Mouse (Mus musculus) heart, postnatal 0 days (tissue): ENCODE results near the gene Nav2. TPM values are rescaled to one million over a fixed set of nuclear protein-coding genes. Genes with fewer than 3 reads are reported as not detected.

Source experiments
- ATAC-seq: fragments of 200-750 bp; cut with Nextera tagmentation; 2 replicates; pipeline ENCODE4 v1.8.0; 2017; ENCODE audit warnings: low read depth, moderate number of reproducible peaks, moderate library complexity; ENCODE audit not compliant: insufficient read depth
- DNase-seq: peaks from one replicate; pipeline ENCODE4 v3.0.0-alpha.2; 2016; ENCODE audit warnings: low spot score
- H3K27ac ChIP-seq: fragments of 300-500 bp; sonication (generic); 2 replicates; pipeline ENCODE4 v1.5.1; 2014; ENCODE audit warnings: low read depth, mild to moderate bottlenecking
- H3K27me3 ChIP-seq: fragments of 300-500 bp; sonication (generic); 2 replicates; pipeline ENCODE4 v1.6.1; 2014; ENCODE audit warnings: low read length, mixed read lengths; ENCODE audit not compliant: control insufficient read depth, insufficient read depth
- H3K36me3 ChIP-seq: fragments of 300-500 bp; sonication (generic); replicated peaks from 2 replicates; pipeline ENCODE4 v1.6.1; 2014; ENCODE audit warnings: low read length, mixed read lengths; ENCODE audit not compliant: control insufficient read depth, insufficient read depth
- H3K4me1 ChIP-seq: fragments of 300-500 bp; sonication (generic); 2 replicates; pipeline ENCODE4 v1.6.1; 2014; ENCODE audit warnings: antibody characterized with exemption; ENCODE audit not compliant: control insufficient read depth, insufficient read depth
- H3K4me2 ChIP-seq: fragments of 300-500 bp; sonication (generic); 2 replicates; pipeline ENCODE4 v1.6.1; 2014; ENCODE audit warnings: low read depth, mild to moderate bottlenecking, low read length, moderate library complexity
- H3K4me3 ChIP-seq: fragments of 300-500 bp; sonication (generic); 2 replicates; pipeline ENCODE4 v1.5.1; 2014; ENCODE audit warnings: low read depth, low read length
- H3K9ac ChIP-seq: fragments of 300-500 bp; sonication (generic); replicated peaks from 2 replicates; pipeline ENCODE4 v1.6.1; 2014; ENCODE audit warnings: low read depth, low read length, mixed read lengths
- H3K9me3 ChIP-seq: fragments of 300-500 bp; sonication (generic); replicated peaks from 2 replicates; pipeline ENCODE4 v1.6.1; 2016; ENCODE audit warnings: low read length; ENCODE audit not compliant: control insufficient read depth
- CTCF ChIP-seq: IDR thresholded peaks from 2 replicates; pipeline ENCODE4 v1.5.1; 2016; ENCODE audit warnings: antibody characterized with exemption, control low read depth, low read depth
- EP300 ChIP-seq: IDR thresholded peaks from 2 replicates; pipeline ENCODE4 v1.6.1; 2016; ENCODE audit warnings: antibody characterized with exemption, low read depth
- WGBS: fragments of 180-500 bp; shearing (Covaris S2); extraction: QIAGEN DNeasy Blood & Tissue Kit; methylation state at CpG from one replicate; pipeline ENCODE4 v1.1.7; 2014; 5-methylcytosine and 5-hydroxymethylcytosine counted together
- polyA plus RNA-seq: library from polyadenylated mRNA; unstranded; fragments of >200 nt; fragmentation: Nextera tagmentation; extraction: Ambion mirVana; gene quantifications from 2 replicates; pipeline ENCODE4 v1.2.1, GENCODE M21; 2015
- total RNA-seq: library from RNA; depleted of rRNA; stranded (reverse); fragments of >200 nt; gene quantifications from 2 replicates; pipeline ENCODE4 v1.2.3, GENCODE M21; 2014; ENCODE audit warnings: low replicate concordance

The Nav2 gene
- total and polyA plus RNA-seq, 2 experiments from 2014 or later, result 22.8 to 77.9 TPM

- H3K9me3 ChIP-seq, result no peaks in the 10 kb centered on the region
- H3K36me3 ChIP-seq, result peaks cover 16% of the 10 kb centered on the region; the same call in 1 of the 2 replicates
These were observed 517.5 kb downstream of the Nav2 start for GRCm38 (mm10) chr7:49426060-49426459.

DNA sequence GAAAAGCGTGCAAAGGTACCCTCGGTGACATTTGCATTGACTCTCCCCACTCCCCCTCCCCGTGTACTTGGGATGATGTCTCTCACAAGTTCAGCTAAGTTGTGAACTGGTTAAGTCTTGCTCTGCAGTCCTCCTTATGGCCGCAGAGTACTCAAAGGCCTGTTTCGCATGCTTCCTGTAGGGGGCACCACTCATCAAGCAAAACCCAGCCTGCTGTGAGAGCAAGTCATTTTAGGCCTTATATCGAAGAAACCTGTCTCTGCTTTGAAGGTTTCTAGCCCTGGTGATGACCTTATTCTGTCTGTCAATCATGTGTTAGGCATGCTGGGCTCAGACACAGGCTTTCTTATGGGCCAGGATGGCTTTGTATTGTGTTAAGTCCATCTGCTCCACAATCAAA lies 519.3 kb downstream of the Nav2 start:
- Histone ChIP-seq H3K4me1 (no peaks in the 10 kb centered on the region), H3K4me3 (no peak overlapping the region), H3K9ac (no peak overlapping the region), H3K4me2 (no peak overlapping the region), H3K9me3 (no peaks in the 10 kb centered on the region), H3K27ac (no peak overlapping the region), H3K36me3 (0 out of 2 replicates have a peak, but pooled peaks cover 3% of the 10 kb centered on the region), H3K27me3 (no peaks in the 10 kb centered on the region)
- TF ChIP-seq CTCF (peak; percentile 52), EP300 (no peak)
- DNase-seq (no peak), ATAC-seq (no peak)
- 38% methylated on average over 6 of the region's 6 CpGs for WGBS

More at GRCm38 (mm10) chr7:49426060-49426459, 517.5 kb downstream of the Nav2 start:
- ATAC-seq (no peak), DNase-seq (no peak)
- 33% methylated on average over 4 of the region's 4 CpGs for WGBS
- TF ChIP-seq CTCF (peak; percentile 71), EP300 (no peak)
- no peak overlapping the region for H3K4me3 ChIP-seq
- no peak overlapping the region for H3K9ac ChIP-seq
- H3K27ac ChIP-seq, result no peak overlapping the region
- no peaks in the 10 kb centered on the region for H3K27me3 ChIP-seq
- no peaks in the 10 kb centered on the region for H3K4me1 ChIP-seq
- H3K4me2 ChIP-seq, result no peak overlapping the region

DNA sequence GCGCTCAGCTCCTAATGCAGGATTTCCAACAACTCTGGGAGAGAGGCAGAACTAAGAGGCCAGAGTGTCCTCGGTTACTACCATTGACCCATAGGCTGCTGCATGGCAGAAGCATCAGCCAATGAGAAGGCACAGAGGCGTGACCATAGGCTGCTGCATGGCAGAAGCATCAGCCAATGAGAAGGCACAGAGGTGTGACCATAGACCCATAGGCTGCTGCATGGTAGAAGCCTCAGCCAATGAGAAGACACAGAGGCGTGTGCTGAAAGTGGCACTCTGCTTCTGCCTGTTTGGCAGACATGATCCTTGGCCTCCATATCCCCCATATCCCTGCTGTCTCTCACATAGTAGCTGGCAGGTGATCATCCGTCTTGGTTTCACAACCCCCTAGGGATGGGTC lies 520.4 kb downstream of the Nav2 start:
- whole genome bisulfite sequencing, result 73% methylated on average over 5 of the region's 5 CpGs
- Histone ChIP-seq H3K27me3 (no peaks in the 10 kb centered on the region), H3K4me1 (no peaks in the 10 kb centered on the region), H3K9ac (no peak overlapping the region), H3K9me3 (no peaks in the 10 kb centered on the region), H3K4me3 (no peak overlapping the region), H3K27ac (no peak overlapping the region), H3K4me2 (no peak overlapping the region), H3K36me3 (no peaks in the 10 kb centered on the region)
- TF ChIP-seq EP300 (no peak), CTCF (no peak)
- DNase-seq (no peak), ATAC-seq (peak; percentile 62; the same call in 1 of the 2 replicates)

DNA sequence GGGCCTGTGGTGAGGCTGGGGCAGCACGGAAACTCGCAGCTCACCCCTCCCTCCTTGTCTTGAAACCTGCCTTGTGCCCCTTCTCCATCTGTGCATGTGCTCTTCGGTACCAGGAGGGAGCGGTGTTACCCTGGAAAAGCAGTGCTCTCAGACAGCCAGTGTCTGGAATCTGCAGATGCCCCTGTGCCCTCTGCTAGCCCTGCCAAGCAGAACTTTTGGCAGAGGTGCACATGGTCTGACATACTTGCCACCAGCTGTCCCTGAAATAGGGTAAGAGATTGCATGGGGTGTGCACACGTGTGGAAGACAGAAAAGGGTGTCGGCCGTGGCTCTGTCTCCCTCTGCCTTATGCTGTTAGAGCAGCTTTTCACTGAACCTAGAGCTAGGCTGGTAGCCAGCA lies 522.3 kb downstream of the Nav2 start:
- H3K9ac ChIP-seq, result no peak overlapping the region
- peak overlapping the region; percentile 40; the same call in 1 of the 2 replicates for H3K27ac ChIP-seq
- ATAC-seq, result peak; percentile 74
- H3K4me3 ChIP-seq, result no peak overlapping the region
- H3K9me3 ChIP-seq, result no peaks in the 10 kb centered on the region
- H3K27me3 ChIP-seq, result no peaks in the 10 kb centered on the region
- DNase-seq, result peak; percentile 31
- no peak overlapping the region for H3K4me2 ChIP-seq
- no peaks in the 10 kb centered on the region for H3K36me3 ChIP-seq
- 56% methylated on average over 7 of the region's 7 CpGs for WGBS
- TF ChIP-seq EP300 (no peak), CTCF (no peak; the same call in 1 of the 2 replicates)
- H3K4me1 ChIP-seq, result no peaks in the 10 kb centered on the region

- no peaks in the 10 kb centered on the region for H3K9me3 ChIP-seq
- no peak overlapping the region for H3K9ac ChIP-seq
- no peak for TF ChIP-seq CTCF
- no peak for TF ChIP-seq EP300
- no peak overlapping the region for H3K4me3 ChIP-seq
- ATAC-seq (no peak), DNase-seq (no peak)
- no peaks in the 10 kb centered on the region for H3K27me3 ChIP-seq
- no peaks in the 10 kb centered on the region for H3K36me3 ChIP-seq
- no peak overlapping the region for H3K4me2 ChIP-seq
- H3K4me1 ChIP-seq, result peaks cover 6% of the 10 kb centered on the region; the same call in 1 of the 2 replicates
- H3K27ac ChIP-seq, result no peak overlapping the region
These were observed 525.4 kb downstream of the Nav2 start for GRCm38 (mm10) chr7:49433945-49434344.

- DNase-seq (no peak), ATAC-seq (no peak)
- 82% methylated on average over 7 of the region's 7 CpGs for WGBS
- Histone ChIP-seq H3K4me1 (peaks cover 6% of the 10 kb centered on the region; the same call in 1 of the 2 replicates), H3K27me3 (no peaks in the 10 kb centered on the region), H3K4me2 (no peak overlapping the region), H3K27ac (no peak overlapping the region), H3K9me3 (no peaks in the 10 kb centered on the region), H3K4me3 (no peak overlapping the region), H3K36me3 (0 out of 2 replicates have a peak, but pooled peaks cover 4% of the 10 kb centered on the region), H3K9ac (no peak overlapping the region)
- TF ChIP-seq CTCF, result no peak
- no peak for TF ChIP-seq EP300
These were observed 528.0 kb downstream of the Nav2 start for GRCm38 (mm10) chr7:49436492-49436891.
